Mouse (Mus musculus) inflammation-experienced regulatory T-cells, adult 6 months (primary cell): ENCODE measurements around the gene Polr1b. TPM values are rescaled to one million over a fixed set of nuclear protein-coding genes. Genes with fewer than 3 reads are reported as not detected.

Experiments used
- ATAC-seq: one replicate; pipeline ENCODE4 v1.8.0; 2017
- polyA plus RNA-seq, 3 experiments: library from polyadenylated mRNA; unstranded; fragments of 100-300 nt; shearing (Covaris generic); gene quantifications; one replicate each; pipeline ENCODE4 v1.2.1; 2017

Gene Polr1b
- polyA plus RNA-seq, 3 experiments from 2014 or later, result 9.6 to 25.9 (median 14.9) TPM

DNA sequence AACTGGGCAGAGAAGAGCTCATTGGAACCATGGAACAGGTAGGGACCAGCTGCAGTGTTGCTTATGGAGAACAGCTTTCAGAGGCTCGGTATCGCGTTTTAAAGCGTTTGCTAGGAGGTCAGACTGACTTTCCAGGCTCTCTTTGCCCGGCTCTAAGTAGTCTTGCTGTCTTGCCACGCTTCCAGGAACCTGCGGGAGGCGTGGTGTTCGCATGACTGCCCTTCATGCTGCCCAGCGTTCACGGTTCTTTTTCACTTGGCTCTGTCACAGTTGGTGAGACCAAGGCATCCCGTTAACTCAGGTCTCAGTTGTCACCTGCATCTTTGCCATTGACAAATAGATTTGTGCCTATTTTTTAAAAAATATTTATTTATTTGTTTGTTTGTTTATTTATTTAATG, 17.3 kb downstream of the Polr1b start:
- ATAC-seq, result no peak

- no peak for ATAC-seq
Measured at GRCm38 (mm10) chr2:129121986-129122385, 21.2 kb downstream of the Polr1b start.

DNA sequence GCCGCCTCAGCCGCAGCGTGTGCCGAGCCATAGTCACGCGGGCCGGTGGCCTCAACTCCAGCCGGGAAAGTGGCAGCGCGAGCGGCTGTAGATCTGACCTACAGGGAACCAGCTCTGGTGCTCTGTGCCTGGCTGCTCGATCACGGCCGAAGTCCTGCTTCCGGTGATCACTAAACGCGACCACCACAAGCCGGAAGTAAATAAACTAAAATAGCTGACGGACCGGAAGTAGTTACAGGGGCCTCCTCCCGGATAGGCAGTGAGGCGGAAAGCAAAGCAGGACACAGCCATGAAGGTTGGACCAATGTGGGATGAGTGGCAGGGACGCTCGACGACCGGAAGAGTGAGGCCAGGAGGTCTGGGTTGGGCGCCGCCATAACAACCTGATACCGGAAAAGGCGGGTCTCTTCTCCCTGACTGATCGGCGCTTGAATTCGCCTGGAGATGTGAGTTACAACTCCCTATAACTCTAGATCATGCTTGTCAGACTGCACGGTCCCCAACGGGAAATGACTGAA, 28.7 kb downstream of the Polr1b start, which contains the start of gene Chchd5:
Gene Chchd5, plus strand, starts transcription at position 289 of the 518 bp plus-strand sequence.
- peak; percentile 92 for ATAC-seq

- peak; percentile 22 for ATAC-seq
Measured at GRCm38 (mm10) chr2:129129987-129130545, 29.3 kb downstream of the Polr1b start.

DNA sequence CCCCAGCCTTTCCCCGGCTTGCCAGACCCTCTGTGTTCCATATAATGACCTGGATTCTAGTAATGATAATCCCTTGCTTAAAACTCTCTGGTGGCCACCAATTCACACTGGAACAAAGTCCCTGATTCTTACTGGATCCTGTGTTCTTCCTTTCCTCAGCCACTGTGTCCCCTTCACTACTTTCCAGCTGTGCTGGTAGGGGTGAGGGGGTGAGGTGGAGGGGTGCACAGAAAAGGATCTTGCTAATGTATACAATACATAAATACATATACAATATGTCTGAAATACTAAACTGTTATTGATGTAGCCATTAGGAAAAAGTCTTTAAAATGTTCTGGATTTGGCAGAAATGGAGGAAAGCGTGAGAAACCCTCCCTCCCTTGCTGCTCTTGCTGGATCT, 30.0 kb downstream of the Polr1b start:
- ATAC-seq, result no peak

- no peak for ATAC-seq
Measured at GRCm38 (mm10) chr2:129132231-129132630, 31.4 kb downstream of the Polr1b start.

DNA sequence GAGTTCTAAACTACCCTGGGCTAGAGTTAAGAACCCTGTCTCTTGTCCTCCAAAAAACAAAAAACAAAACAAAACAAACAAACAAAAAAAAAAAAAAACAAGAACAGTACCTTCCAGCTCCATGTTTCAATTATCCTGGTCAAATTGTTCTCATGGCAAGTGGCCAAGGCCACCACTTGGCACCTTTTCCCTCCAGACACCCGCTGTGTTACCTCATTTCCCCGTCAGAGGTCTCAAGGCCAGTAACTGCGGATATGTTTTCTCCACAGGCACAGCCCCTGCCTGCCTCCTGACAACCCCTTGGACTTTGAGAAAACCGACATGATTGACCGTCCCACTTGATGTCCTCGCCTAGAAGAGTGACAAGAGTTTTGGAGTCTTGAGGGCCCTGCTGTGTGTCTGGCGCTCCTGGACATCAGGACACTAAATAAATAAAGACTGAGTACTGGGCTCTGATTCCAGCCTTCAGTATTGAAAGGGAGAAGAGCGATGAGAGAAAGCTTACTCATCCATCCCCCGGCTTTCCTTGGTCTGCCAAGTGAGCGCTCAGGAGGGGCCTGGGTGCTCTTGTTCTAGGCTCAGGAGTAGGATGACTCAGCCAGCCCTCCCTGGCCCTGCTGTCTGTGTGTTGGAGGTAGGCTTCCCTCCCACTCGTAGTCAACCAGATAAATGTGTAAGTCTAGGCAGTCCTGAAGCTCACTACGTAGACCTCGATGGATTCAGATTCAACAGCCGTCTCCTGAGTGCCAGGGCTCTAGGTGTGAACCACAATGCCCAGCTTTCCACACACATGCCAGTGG, 32.4 kb downstream of the Polr1b start:
- ATAC-seq, result no peak

- no peak for ATAC-seq
Measured at GRCm38 (mm10) chr2:129139906-129140305, 39.1 kb downstream of the Polr1b start.

DNA sequence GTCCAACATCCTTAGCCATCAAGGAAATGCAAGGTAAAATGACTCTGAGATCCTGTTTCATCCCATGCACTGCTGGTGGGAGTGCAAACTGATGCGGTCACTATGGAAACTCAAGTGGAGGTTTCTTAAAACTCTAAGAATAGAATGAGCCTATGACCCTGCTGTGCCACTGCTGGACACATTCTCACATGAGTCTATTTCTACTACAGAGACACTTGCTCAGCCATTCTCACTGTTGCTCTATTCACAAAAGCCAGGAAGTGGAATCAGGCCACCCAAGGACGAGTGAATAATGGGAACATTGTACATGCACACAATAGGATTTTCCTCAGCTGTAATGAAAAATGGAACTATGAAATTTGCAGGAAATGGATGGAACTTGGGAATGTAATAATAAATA, 48.0 kb downstream of the Polr1b start:
- ATAC-seq, result no peak

- ATAC-seq, result no peak
Measured at GRCm38 (mm10) chr2:129150386-129150785, 49.6 kb downstream of the Polr1b start.

- no peak for ATAC-seq
Measured at GRCm38 (mm10) chr2:129151111-129151510, 50.3 kb downstream of the Polr1b start.

- ATAC-seq, result no peak
Measured at GRCm38 (mm10) chr2:129152751-129153150, 52.0 kb downstream of the Polr1b start.

DNA sequence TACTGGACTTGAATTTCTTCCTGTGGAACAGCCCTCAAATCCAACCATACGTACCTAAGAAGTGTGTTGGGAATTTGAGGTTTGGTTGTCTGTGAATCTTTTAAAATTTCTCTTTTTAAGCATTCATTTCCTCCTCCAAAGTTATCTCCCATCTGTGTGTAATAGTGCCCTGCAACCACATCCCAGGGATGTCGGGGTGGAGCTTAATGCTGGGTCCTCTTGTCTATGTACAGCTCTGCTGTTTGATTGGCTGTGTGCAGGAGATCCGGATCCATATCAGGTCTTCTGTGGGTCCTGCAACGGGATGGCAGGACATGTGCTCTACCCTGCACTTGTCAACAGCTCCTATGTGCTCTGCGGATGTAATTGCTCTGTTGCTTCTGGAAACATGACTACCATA, 64.0 kb downstream of the Polr1b start:
- ATAC-seq, result no peak

DNA sequence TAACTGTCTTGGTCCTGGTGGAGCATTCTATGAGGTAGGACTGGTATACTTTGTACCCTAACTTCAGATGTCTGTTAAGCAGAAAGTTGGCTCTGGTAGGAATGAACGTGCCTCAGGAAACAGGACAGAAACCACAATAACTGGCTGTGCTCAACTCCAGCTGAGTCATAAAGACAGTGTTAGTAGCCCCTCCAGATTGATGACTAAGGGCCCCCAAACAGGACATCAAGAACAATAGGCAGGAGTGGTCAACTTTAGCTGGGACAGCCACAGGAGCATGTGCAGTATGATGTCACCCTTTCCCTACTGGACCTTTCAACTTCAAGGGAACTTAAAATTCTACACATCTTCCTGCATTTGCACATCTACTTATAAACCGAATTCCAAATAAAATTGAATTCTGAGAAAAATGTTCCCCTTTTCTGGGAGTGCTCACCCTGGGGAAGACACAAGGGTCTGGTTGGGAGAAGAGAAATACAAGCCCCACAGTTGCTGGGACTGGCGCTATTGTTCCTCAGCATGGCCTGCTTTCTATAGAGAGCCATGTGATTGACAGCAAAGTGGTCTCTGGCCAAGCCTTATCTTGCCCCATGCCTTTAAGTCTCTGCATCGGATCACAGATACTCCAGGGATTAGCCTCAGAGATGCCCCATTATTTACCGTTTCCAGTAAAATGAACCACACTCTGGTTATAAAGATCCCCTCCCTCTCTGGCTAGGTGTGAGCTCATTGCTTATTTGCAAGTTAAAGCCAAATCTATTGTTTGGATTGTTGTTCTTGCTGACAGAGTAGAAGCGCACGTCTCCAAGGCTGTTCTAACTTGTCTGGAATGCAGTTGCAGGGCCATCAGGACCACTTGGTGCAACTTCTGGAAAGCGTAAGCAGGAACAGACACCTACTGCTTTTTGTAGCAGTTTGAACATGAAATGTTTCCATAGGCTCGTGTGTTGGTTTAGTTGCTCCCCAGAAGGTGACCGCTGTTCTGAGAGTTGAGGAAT, 66.0 kb downstream of the Polr1b start:
- ATAC-seq, result no peak

- ATAC-seq, result no peak
Measured at GRCm38 (mm10) chr2:129173386-129173785, 72.6 kb downstream of the Polr1b start.

DNA sequence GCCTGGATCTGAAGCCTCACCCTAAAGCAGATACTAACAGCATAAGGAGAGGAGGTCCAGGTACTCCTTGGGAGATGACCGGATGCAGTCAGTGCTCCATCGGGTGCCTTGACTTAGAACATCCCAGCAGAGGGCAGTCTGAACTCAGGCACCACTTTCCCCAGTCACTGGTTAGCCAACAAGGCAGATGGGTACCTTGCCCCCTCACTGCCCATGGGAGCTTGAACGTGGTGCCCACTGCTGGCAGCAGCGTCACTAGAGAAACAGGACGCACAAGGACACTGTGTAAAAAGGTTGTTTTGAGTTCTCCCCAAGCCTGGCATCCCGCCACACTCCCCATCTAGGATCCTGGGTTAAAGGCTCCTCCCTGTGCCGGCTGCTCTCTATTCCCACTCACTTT, 73.7 kb downstream of the Polr1b start:
- peak; percentile 81 for ATAC-seq

- ATAC-seq, result no peak
Measured at GRCm38 (mm10) chr2:129175636-129176035, 74.8 kb downstream of the Polr1b start.

Other genes starting within 250 kb of the Polr1b start
- gene Fbln7, start 238.0 kb upstream of the Polr1b start, polyA plus RNA-seq, result under 1 TPM in 1 of 3 experiments, not detected in 2; 0.20 TPM
- gene Zc3h8, start 156.9 kb upstream of the Polr1b start, polyA plus RNA-seq, result 1 to 10 TPM; 8.2 to 8.5 (median 8.4) TPM
- gene Zc3h6, start 133.6 kb upstream of the Polr1b start, polyA plus RNA-seq, result 10 to 100 TPM in 2 of 3 experiments, 1 to 10 TPM in 1; 2.9 to 12.8 (median 10.1) TPM
- 1 to 10 TPM in 1 of 3 experiments, under 1 TPM in 2; 0.62 to 1.4 (median 0.78) TPM for gene Gm10762, start 133.3 kb upstream of the Polr1b start, polyA plus RNA-seq
- gene Vinac1, start 52.8 kb upstream of the Polr1b start, polyA plus RNA-seq, result under 1 TPM in 1 of 3 experiments, not detected in 2; 0.16 TPM
- 1 to 10 TPM; 1.2 to 2.0 (median 1.3) TPM for gene Ttl, start 35.1 kb upstream of the Polr1b start, polyA plus RNA-seq
- gene Chchd5, start 28.7 kb downstream of the Polr1b start, polyA plus RNA-seq, result 10 to 100 TPM; 26.5 to 44.1 (median 34.3) TPM
- gene Slc20a1, start 97.8 kb downstream of the Polr1b start, polyA plus RNA-seq, result 100 to 1,000 TPM in 1 of 3 experiments, 10 to 100 TPM in 2; 95.3 to 104 (median 98.9) TPM
- gene Ckap2l, start 196.2 kb downstream of the Polr1b start, polyA plus RNA-seq, result 10 to 100 TPM in 1 of 3 experiments, 1 to 10 TPM in 2; 3.2 to 46.2 (median 5.8) TPM
- gene Il1a, start 209.0 kb downstream of the Polr1b start, polyA plus RNA-seq, result under 1 TPM in 1 of 3 experiments, not detected in 2; 0.17 TPM